Mouse (Mus musculus) mouse trophoblast stem cell (cell line): Measurements from ENCODE around the gene Pik3c2b.

Source experiments
- in situ Hi-C, 2 experiments: fragments of 300-500 bp; cut with MseI, MboI; formaldehyde crosslinking; loops; 2 replicates in 1 of 2; 3 replicates in 1 of 2; pipeline ENCODE4 v1.15.1; 2025

The Pik3c2b gene

GRCm38 (mm10) chr1:133132388-133133326 lies 87.2 kb downstream of the Pik3c2b start:
- in situ Hi-C loops, result loop anchor here in 1 of 2 experiments (10.0 kb wide), 1 partner anchor 88 kb away; the partner anchor contains the start of gene Pik3c2b

DNA sequence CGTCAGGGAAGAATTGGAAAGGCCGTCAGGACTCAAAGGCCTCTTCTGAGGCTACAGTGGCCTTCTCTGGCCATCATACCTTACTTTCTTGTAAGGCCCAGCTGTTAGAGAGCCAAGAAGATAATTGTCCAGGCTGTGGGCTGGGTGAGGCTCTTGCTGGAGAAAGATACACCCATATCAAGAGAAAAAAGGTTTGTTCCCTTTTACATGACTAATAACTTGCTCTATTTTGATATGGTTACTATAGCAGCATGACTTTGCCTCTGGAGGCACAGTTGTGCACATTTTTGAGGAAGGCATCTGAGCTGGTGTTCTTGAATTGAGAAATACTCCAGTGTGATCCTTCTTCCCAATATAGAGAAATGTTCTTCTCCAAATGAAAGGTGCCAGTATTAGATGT lies 88.0 kb downstream of the Pik3c2b start:
- in situ Hi-C loops, result loop anchor here in 1 of 2 experiments (10.0 kb wide), 1 partner anchor 89 kb away; the partner anchor contains the start of gene Pik3c2b

- in situ Hi-C loops, result loop anchor here in 1 of 2 experiments (10.0 kb wide), 1 partner anchor 89 kb away; the partner anchor contains the start of gene Pik3c2b
These were observed 88.6 kb downstream of the Pik3c2b start for GRCm38 (mm10) chr1:133134071-133134470.

GRCm38 (mm10) chr1:133134881-133135280 lies 89.4 kb downstream of the Pik3c2b start:
- in situ Hi-C loops, result loop anchor here in 1 of 2 experiments (10.0 kb wide), 1 partner anchor 90 kb away; the partner anchor contains the start of gene Pik3c2b

DNA sequence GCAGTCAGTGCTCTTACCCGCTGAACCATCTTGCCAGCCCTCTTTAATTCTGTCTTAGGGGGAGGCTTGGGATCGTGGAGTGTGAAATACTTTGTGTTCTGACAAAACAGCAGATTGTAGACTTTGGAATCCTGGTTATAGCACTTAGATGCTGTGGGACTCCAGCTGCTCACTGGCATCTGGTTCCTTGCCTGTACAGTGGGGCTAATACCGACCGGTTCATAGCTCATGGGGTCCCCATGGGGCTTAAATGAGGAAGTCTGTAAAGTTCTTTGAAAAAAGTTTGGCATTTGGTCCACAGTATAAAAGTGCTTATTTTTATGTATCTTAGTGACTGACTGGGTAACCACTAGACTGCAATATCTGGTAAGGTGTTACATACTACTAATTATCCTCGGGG lies 90.3 kb downstream of the Pik3c2b start:
- in situ Hi-C loops, result loop anchor here in 1 of 2 experiments (10.0 kb wide), 1 partner anchor 91 kb away; the partner anchor contains the start of gene Pik3c2b

- in situ Hi-C loops, result loop anchor here in 1 of 2 experiments (10.0 kb wide), 1 partner anchor 94 kb away; the partner anchor contains the start of gene Pik3c2b
These were observed 92.9 kb downstream of the Pik3c2b start for GRCm38 (mm10) chr1:133138401-133138800.

DNA sequence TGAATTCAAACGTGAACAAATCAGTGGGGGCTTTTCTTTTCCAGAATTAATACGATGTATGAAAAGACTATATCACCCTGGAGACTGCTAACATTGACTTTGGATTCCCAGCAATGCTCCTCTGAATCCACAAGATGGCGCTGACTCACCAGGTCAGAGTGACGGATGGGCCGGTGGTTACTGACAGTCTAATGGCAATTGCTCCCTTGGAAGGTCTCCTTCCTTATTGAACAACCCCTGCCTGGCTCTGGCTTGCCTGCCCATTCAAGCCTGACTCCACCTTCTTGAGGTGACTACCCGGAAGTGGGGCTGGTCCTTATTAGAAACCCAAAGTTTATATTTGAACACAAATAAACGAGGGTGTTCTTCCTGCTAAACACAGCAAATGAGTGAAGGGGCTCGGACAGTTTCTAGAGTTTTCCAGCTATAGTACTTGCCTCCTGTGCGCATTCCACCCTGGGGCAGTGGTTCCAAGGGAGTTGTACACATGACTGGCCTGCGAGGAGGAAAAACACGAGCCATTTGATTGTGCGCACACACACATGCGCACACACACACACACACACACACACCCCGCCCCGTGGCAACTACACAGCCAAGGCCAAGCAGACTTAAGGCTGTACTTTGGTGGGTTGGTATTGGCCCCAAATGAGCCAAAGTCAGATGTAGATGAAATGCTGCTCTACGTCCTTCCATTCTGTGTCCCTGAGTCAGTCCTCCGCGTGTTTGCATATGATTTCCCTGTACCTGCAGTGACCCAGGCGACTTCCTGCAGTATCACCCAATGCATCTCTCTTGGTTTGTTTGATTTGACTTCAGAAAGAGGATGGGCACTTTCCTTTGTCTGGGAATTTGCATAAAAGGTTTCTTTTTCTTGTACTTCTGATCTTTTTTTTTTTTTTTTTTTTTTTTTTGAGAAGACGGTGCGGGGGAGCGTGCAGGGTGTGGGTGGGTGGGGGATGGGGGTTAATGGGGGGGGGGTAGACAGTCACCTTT lies 100.8 kb downstream of the Pik3c2b start:
- in situ Hi-C loops, result no loop called here

DNA sequence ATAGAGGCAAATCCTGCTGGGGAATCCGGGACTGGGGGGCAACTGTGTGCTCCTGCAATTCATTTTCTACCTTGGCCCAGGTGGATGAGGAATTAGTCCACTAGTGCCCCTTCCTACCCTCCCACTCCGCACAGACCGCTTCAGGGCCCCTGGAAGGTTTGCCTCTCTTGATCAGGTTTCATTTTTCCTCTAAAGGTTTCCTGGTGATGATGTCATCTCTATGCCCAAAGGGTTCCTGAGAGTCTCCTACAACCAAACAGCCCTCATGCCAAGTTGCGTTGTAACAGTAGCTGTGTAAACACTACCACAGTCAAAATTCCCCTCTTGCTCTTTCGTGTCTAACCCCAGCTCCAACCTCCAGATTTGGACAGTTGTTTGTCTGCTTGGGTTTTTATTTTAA lies 101.9 kb downstream of the Pik3c2b start:
- in situ Hi-C loops, result no loop called here

- in situ Hi-C loops, result no loop called here
These were observed 102.7 kb downstream of the Pik3c2b start for GRCm38 (mm10) chr1:133148122-133148521.

- in situ Hi-C loops, result no loop called here
These were observed 105.1 kb downstream of the Pik3c2b start for GRCm38 (mm10) chr1:133150556-133150955.

DNA sequence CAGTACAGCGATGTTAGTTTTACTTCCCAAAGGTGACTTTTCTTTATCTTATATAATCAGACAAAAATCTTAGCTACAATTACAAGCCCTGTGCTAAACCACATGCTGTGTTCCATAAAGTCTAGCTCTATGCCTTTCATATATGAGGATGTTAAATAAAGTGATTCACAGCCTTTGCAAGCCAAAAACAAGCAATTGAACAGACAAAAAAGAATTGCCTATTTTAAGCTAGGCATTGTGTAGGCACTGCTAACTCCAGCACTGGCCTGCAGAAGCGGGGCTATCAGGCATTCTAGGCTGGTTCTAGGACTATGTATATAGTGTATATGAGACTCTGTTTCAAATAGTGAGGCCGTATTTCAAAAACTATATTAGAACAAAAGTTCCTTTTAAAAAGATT lies 106.7 kb downstream of the Pik3c2b start:
- in situ Hi-C loops, result no loop called here

DNA sequence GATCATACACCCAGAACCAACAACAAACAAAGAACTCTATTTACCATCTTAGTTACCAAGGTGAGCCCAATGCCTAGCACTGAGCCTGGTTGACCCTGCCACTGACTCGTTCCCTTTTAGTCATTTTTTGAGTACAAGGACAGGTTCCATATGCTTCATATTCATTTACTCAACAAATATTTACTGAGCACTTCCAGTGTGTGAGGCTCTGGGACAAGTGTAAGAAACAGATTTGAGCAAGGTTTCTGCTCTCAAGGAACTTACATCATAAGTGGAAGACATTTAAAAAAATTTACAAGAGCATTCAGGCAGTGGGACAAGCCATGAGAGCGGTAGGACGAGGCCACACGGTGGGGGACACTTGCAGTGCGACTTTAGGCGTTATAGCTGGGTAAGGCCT lies 109.8 kb downstream of the Pik3c2b start:
- in situ Hi-C loops, result no loop called here
